Mouse (Mus musculus): ENCODE measurements around the gene Zfp330. TPM values are rescaled to one million over a fixed set of nuclear protein-coding genes. Genes with fewer than 3 reads are reported as not detected.

Zfp330 gene
- polyA plus RNA-seq, 1 experiment from 2014 or later = 78.0 TPM

Other genes with a start within 250 kb of the Zfp330 start
- 2.4 and 2.5 TPM in 2 replicates for gene Rnf150, start 89.2 kb upstream of the Zfp330 start, polyA plus RNA-seq (2016; fragmentation: Nextera tagmentation; extraction: Ambion mirVana)